Mouse (Mus musculus): ENCODE measurements at regions not wholly inside any gene's neighbourhood (a gene's known extent, or its start where the extent isn't known, plus 50 kb on each side); places are given as distances from the start of the nearest gene placed in this dataset.
A peak's percentile ranks its signal among the peaks of the same experiment; 100 is the strongest.

DNA sequence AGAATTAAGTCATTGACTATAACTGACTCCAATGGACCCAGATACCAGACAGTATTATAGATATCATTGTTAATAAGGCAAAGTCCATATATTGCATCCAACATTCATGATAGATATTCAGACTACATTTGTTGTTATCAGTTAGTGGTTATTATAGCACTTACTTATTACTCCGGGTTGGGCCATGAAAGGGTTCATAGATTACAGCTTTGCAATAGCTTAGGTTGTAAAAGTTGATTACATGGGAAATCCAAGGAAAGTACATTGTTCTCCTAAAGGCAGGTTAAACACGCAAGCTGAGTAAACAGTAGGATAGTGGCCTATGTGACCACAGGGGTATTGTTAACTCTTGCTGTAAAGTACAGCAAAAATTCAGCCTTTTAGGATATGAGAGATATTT lies 89.3 kb upstream of the Actbl2 start:
- intact Hi-C loops (cut with DNase I), result no loop called here
- DNase-seq (ENCODE audit: low spot score in 2 of 2), result no peak

DNA sequence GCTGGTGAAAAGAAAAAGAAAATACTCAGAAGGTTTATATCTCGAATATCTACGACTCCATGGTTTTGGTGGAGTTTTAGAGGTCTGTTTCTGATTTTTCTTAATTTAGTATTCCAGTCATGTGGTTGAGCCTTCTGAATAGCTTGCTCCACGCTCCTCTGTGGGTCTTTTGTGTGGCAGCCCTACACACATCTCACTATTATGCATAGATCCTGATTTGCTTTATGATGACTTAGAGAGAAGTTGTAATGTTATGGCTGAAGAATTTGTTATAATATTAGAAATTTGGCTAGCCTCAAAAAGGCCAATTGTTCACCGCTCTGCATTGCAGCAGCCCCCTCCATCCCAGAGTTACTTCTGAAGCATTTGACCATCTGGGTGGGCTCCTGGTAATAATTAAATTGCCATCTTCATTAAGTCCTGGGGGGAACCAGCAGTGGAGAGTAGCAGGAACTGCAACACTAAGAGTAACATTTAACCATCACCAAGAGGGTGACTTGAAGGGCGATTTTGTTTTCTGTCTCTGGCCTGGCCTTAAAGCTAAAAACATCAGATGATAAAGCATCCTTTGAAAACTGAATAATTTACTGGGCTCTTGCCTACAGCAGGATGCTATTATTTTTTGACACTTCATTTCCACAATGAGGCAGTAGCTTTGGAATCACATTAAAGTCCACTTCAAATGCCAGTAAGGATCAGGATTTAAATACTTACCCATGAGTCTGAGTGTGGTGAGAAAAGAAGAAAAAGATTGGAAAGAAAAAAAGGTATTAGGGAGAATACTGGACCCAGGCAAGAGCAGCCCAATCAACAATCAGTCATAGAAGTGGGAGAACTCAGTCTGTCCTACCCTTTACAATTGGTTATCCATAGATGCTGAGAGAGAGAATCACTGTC lies 84.3 kb upstream of the Actbl2 start:
- DNase-seq (ENCODE audit: low spot score in 2 of 2), result no peak
- intact Hi-C loops (cut with DNase I), result no loop called here

DNA sequence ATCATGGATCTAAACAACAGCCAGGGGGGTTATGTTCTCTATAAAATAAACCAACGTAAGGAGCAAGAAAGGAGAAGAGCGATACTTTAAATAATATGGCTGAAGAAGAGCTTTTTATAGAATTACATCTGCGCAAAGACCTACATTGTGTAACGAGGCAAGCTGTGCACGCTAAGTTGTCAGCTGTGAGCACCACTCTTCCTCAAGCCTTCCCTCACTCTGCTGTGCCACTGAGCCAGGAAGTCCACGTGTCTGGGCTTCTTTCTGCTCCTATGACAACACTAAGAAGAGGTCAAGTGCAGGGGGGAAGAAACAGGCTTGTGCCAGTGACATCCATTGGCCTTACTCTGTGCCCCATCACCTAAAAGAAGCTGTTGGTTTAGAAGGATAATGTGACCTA lies 75.6 kb upstream of the Actbl2 start:
- intact Hi-C loops (cut with DNase I), result no loop called here
- DNase-seq (ENCODE audit: low spot score in 2 of 2), result peak; percentile 26 to 71

DNA sequence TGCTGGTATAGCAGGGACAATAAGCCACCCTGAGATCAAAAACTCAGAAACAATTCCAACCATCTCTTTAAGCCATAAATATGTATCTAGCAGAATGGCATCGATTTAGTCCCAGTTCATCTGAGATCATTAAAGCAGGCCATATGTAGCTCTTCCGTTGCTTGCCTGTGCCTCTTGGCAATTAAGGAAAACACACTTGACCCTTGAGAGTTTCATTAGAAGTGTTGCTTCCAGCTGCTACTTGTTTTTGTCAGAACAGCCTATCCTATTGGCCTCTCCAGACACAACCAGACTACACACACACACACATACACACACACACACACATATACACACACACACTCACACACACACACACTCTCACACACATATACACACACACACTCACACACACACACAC lies 71.5 kb upstream of the Actbl2 start:
- no peak for DNase-seq (ENCODE audit: low spot score in 2 of 2)
- intact Hi-C loops (cut with DNase I), result no loop called here

DNA sequence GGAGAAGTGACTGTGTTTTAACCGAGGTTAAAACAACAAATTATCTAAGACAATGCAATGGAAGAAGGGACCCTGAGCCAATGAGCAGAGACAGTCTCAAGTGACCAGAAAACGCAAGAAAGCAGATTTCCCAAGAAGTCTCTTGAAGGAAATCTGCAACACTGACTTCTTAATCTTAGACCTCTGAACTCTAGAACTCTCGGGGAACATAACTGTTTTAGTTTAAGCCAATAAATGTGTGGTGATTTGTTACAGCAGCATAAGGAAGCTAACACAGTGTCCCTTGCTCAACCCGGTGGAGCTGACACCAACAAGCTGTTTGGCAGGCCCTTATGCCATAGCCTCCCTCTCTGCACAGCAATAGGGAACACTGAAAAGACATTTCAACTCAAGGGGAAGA lies 69.0 kb upstream of the Actbl2 start:
- DNase-seq (ENCODE audit: low spot score in 2 of 2), result no peak
- intact Hi-C loops (cut with DNase I), result no loop called here

DNA sequence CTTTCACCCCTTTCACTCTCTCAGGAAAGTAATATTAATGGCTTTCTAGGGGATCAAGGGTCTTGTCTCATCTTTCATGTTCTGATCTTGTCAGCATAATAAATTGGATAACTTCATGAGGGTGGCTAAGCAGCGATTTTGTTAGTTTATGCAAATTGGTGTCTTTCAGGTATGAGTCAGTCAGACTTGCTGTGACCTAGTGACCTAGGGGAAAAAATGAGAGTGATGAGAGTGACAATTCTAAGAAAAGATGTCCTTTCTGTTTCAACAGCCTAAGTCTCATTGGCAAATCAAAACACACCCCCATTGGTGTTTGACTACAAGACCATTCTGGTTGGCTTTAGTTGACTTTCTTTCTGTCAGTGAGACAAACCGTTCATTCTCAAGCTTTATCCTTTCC lies 68.0 kb upstream of the Actbl2 start:
- intact Hi-C loops (cut with DNase I), result no loop called here
- no peak for DNase-seq (ENCODE audit: low spot score in 2 of 2)

DNA sequence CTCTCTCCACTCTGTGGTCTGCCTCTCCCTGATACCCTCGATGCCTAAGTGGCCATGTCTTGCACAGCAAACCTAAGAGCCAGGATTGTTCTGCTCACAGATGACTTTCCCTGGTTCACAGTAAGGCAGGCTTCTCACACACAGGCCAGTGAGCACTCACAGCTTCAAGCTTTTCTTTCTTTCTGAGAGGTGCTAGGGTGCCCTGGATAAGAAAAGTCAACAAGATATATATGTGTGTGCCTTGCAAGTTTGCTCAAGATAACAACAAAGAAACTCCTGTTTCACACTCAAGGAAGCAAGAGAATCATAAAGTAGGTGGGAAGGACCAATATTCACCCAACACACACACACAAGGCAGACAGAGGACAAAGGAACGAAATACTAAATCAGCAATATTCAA lies 60.9 kb upstream of the Actbl2 start:
- intact Hi-C loops (cut with DNase I), result no loop called here
- no peak for DNase-seq (ENCODE audit: low spot score in 2 of 2)

DNA sequence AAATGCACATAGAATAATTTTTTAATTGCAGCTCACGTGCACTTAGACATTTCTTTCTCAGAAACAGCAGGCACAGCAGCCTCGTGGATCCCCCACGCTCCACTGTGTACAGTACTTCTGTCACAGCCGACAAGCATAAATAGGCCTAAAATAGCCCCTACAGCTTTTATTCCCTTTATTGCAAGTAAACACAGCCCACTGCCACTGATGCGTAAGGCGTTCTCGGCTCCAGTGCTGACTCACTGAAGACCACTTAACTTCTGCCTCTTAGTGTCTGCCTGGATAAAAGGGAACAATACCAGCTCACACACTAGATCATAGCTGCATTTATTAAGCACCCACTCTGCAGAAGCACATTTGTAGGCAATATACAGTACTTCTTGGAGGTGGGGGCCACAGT lies 60.5 kb upstream of the Actbl2 start:
- DNase-seq (ENCODE audit: low spot score in 2 of 2), result peak; percentile 32 to 54
- intact Hi-C loops (cut with DNase I), result no loop called here

DNA sequence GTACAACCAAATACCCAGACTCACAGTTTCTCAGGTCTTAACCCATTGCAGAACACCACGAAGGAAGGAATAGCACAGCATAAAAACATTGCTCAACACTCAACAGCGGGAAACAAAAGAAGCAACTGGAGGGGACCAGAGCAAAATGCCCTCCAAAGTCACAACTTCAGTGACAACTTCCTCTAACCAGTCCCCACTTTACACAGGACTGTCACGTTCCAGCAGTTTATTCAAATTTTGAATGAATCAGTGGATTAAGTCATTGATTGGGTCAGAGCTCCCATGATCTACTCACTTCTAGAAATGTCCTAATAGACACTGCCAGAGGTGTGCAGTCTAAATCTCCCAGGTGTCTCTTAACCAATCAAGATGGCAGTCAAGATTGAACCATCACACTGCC lies 53.3 kb upstream of the Actbl2 start:
- no peak for DNase-seq (ENCODE audit: low spot score in 2 of 2)
- intact Hi-C loops (cut with DNase I), result no loop called here

DNA sequence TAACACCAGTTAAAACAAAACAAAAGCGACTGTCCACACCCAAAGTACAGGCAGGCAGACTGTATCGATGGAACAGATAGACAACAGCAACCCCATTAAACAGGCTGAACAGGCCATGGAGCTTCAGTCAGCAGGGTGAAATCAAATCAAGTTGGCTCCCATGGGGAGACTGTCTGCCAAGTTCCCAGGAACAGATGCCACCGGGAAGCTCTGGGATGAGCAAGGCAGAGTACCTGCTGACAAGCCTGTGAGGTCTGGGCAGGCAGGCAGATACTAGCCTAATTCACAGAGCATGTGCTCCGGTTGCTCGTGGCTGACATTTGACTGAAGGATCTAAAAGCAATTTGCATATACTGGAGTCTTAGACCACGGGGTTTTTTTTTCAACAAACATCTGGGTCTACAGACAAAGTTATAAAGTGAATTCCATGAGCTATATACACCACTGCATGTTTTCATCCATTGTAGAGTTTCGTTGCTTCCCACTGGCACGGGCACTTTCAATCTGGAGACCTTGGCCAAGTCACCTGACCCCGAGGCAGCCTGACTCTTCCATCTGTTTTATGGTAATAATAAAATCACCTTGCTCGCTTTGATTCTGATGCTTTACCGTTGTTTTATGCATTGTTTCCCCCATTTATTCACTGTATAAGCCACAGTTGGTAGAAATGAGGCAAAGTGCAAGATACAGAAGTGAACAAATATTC lies 50.1 kb upstream of the Actbl2 start:
- DNase-seq (ENCODE audit: low spot score in 2 of 2), result peak in 1 of 2 experiments; percentile 16
- intact Hi-C loops (cut with DNase I), result no loop called here

Measured in left cerebral cortex, postnatal 14 days (tissue).